Mouse (Mus musculus): ENCODE data around the gene Gm21887. TPM values are rescaled to one million over a fixed set of nuclear protein-coding genes. Genes with fewer than 3 reads are reported as not detected.

Gene Gm21887
- polyA plus RNA-seq, 1 experiment from 2014 or later: 91.3 TPM

Other genes starting within 250 kb of the Gm21887 start
- 0.14 TPM in 1 of 2 replicates, not detected in the other for gene 4933400A11Rik, start 230.0 kb upstream of the Gm21887 start, polyA plus RNA-seq (2015; fragmentation: Nextera tagmentation; extraction: Ambion mirVana)